Mouse (Mus musculus): ENCODE measurements around the gene Mllt11. TPM values are rescaled to one million over a fixed set of nuclear protein-coding genes. Genes with fewer than 3 reads are reported as not detected.

Mllt11 gene
- polyA plus RNA-seq, 1 experiment from 2014 or later, result 545 TPM

GRCm38 (mm10) chr3:95228148-95228893, 3.6 kb downstream of the Mllt11 start, which contains the start of gene Cdc42se1:
TSS of gene Cdc42se1 (plus strand) at chr3:95228732.
- DNase-seq (peak; percentile 97), ATAC-seq (ENCODE audit: low FRiP score, low TSS enrichment) (peak; percentile 89)
- peaks cover 44% of the 10 kb centered on the region for H3K4me1 ChIP-seq (ENCODE audit: control insufficient read depth, insufficient read depth, low read length)
- peak within 1 kb of the TSS; percentile 98 for H3K27ac ChIP-seq (replicated peaks; ENCODE audit: low read depth, low read length)
- no peaks in the 10 kb centered on the region for H3K9me3 ChIP-seq (ENCODE audit: control insufficient read depth, low read length)
- no peaks in the 10 kb centered on the region for H3K27me3 ChIP-seq (ENCODE audit: control insufficient read depth, insufficient read depth, low read length)
- peak within 1 kb of the TSS; percentile 92 for H3K9ac ChIP-seq (replicated peaks; ENCODE audit: low read length)
- H3K36me3 ChIP-seq (ENCODE audit: control insufficient read depth, insufficient read depth, low read length), result peaks cover 43% of the 10 kb centered on the region
- peak within 1 kb of the TSS; percentile 91 for H3K4me3 ChIP-seq (replicated peaks; ENCODE audit: low read depth, low read length)
- H3K4me2 ChIP-seq (ENCODE audit: low read length), result peak within 1 kb of the TSS; percentile 92
- 0% methylated on average over 64 of the region's 64 CpGs for WGBS

GRCm38 (mm10) chr3:95227214-95227613, 4.8 kb downstream of the Mllt11 start:
- no peaks in the 10 kb centered on the region for H3K9me3 ChIP-seq (ENCODE audit: control insufficient read depth, low read length)
- H3K27ac ChIP-seq (replicated peaks; ENCODE audit: low read depth, low read length), result peak overlapping the region; percentile 98
- no peaks in the 10 kb centered on the region for H3K27me3 ChIP-seq (ENCODE audit: control insufficient read depth, insufficient read depth, low read length)
- H3K36me3 ChIP-seq (ENCODE audit: control insufficient read depth, insufficient read depth, low read length), result peaks cover 42% of the 10 kb centered on the region
- peaks cover 44% of the 10 kb centered on the region for H3K4me1 ChIP-seq (ENCODE audit: control insufficient read depth, insufficient read depth, low read length)
- DNase-seq (peak; percentile 56), ATAC-seq (ENCODE audit: low FRiP score, low TSS enrichment) (no peak)
- peak overlapping the region; percentile 92 for H3K4me2 ChIP-seq (ENCODE audit: low read length)
- peak overlapping the region; percentile 92 for H3K9ac ChIP-seq (replicated peaks; ENCODE audit: low read length)
- WGBS, result 5% methylated on average over 1 of the region's 1 CpGs
- H3K4me3 ChIP-seq (replicated peaks; ENCODE audit: low read depth, low read length), result peak overlapping the region; percentile 91

- ATAC-seq (ENCODE audit: low FRiP score, low TSS enrichment), result no peak
- H3K27me3 ChIP-seq (ENCODE audit: control insufficient read depth, insufficient read depth, low read length), result no peaks in the 10 kb centered on the region
These were observed 7.7 kb downstream of the Mllt11 start for GRCm38 (mm10) chr3:95224295-95224694.

GRCm38 (mm10) chr3:95223041-95223440, 8.9 kb downstream of the Mllt11 start:
- no peak for DNase-seq
- H3K36me3 ChIP-seq (ENCODE audit: control insufficient read depth, insufficient read depth, low read length), result peaks cover 69% of the 10 kb centered on the region
- WGBS, result 96% methylated on average over 2 of the region's 2 CpGs

More at GRCm38 (mm10) chr3:95224295-95224694, 7.7 kb downstream of the Mllt11 start:
- no peak overlapping the region for H3K4me3 ChIP-seq (replicated peaks; ENCODE audit: low read depth, low read length)
- 19% methylated on average over 6 of the region's 6 CpGs for WGBS
- no peak overlapping the region for H3K27ac ChIP-seq (replicated peaks; ENCODE audit: low read depth, low read length)
- no peak overlapping the region for H3K9ac ChIP-seq (replicated peaks; ENCODE audit: low read length)
- H3K4me2 ChIP-seq (ENCODE audit: low read length), result peak overlapping the region; percentile 38
- no peaks in the 10 kb centered on the region for H3K9me3 ChIP-seq (ENCODE audit: control insufficient read depth, low read length)
- H3K36me3 ChIP-seq (ENCODE audit: control insufficient read depth, insufficient read depth, low read length), result peaks cover 59% of the 10 kb centered on the region
- peak; percentile 57 for DNase-seq
- peaks cover 28% of the 10 kb centered on the region for H3K4me1 ChIP-seq (ENCODE audit: control insufficient read depth, insufficient read depth, low read length)

GRCm38 (mm10) chr3:95218466-95219137, 13.4 kb downstream of the Mllt11 start:
- DNase-seq, result no peak
- Histone ChIP-seq H3K4me1 (ENCODE audit: control insufficient read depth, insufficient read depth, low read length) (peaks cover 13% of the 10 kb centered on the region; the same call in 1 of the 2 replicates), H3K4me3 (replicated peaks; ENCODE audit: low read depth, low read length) (peak overlapping the region; percentile 73), H3K4me2 (ENCODE audit: low read length) (peak overlapping the region; percentile 65), H3K27me3 (ENCODE audit: control insufficient read depth, insufficient read depth, low read length) (no peaks in the 10 kb centered on the region), H3K9ac (replicated peaks; ENCODE audit: low read length) (no peak overlapping the region; the same call in 1 of the 2 replicates), H3K9me3 (ENCODE audit: control insufficient read depth, low read length) (no peaks in the 10 kb centered on the region), H3K36me3 (ENCODE audit: control insufficient read depth, insufficient read depth, low read length) (peaks cover 58% of the 10 kb centered on the region), H3K27ac (replicated peaks; ENCODE audit: low read depth, low read length) (peak overlapping the region; percentile 96)
- ATAC-seq (ENCODE audit: low FRiP score, low TSS enrichment), result no peak
- 76% methylated on average over 6 of the region's 6 CpGs for WGBS

More at GRCm38 (mm10) chr3:95223041-95223440, 8.9 kb downstream of the Mllt11 start:
- Histone ChIP-seq H3K27me3 (ENCODE audit: control insufficient read depth, insufficient read depth, low read length) (no peaks in the 10 kb centered on the region), H3K9me3 (ENCODE audit: control insufficient read depth, low read length) (no peaks in the 10 kb centered on the region), H3K4me1 (ENCODE audit: control insufficient read depth, insufficient read depth, low read length) (peaks cover 31% of the 10 kb centered on the region), H3K27ac (replicated peaks; ENCODE audit: low read depth, low read length) (no peak overlapping the region), H3K4me3 (replicated peaks; ENCODE audit: low read depth, low read length) (no peak overlapping the region), H3K4me2 (ENCODE audit: low read length) (no peak overlapping the region), H3K9ac (replicated peaks; ENCODE audit: low read length) (no peak overlapping the region)
- no peak for ATAC-seq (ENCODE audit: low FRiP score, low TSS enrichment)

- H3K4me3 ChIP-seq (replicated peaks; ENCODE audit: low read depth, low read length), result peak within 1 kb of the TSS; percentile 73
- peak within 1 kb of the TSS; percentile 78 for H3K9ac ChIP-seq (replicated peaks; ENCODE audit: low read length)
- H3K36me3 ChIP-seq (ENCODE audit: control insufficient read depth, insufficient read depth, low read length), result peaks cover 47% of the 10 kb centered on the region
- peak; percentile 89 for ATAC-seq (ENCODE audit: low FRiP score, low TSS enrichment)
- peak; percentile 92 for DNase-seq
- H3K27ac ChIP-seq (replicated peaks; ENCODE audit: low read depth, low read length), result peak within 1 kb of the TSS; percentile 96
- H3K4me1 ChIP-seq (ENCODE audit: control insufficient read depth, insufficient read depth, low read length), result peaks cover 13% of the 10 kb centered on the region; the same call in 1 of the 2 replicates
- peak within 1 kb of the TSS; percentile 65 for H3K4me2 ChIP-seq (ENCODE audit: low read length)
- H3K27me3 ChIP-seq (ENCODE audit: control insufficient read depth, insufficient read depth, low read length), result no peaks in the 10 kb centered on the region
- under 1% methylated on average over 56 of the region's 56 CpGs for WGBS
- H3K9me3 ChIP-seq (ENCODE audit: control insufficient read depth, low read length), result no peaks in the 10 kb centered on the region
These were observed 14.5 kb downstream of the Mllt11 start, which contains the start of gene Gabpb2 for GRCm38 (mm10) chr3:95217255-95218134. TSS of gene Gabpb2 (minus strand) at chr3:95217916.

- H3K4me3 ChIP-seq (replicated peaks; ENCODE audit: low read depth, low read length), result peak overlapping the region; percentile 73
- DNase-seq, result no peak
- no peaks in the 10 kb centered on the region for H3K9me3 ChIP-seq (ENCODE audit: control insufficient read depth, low read length)
- peak overlapping the region; percentile 96 for H3K27ac ChIP-seq (replicated peaks; ENCODE audit: low read depth, low read length)
- no peak for ATAC-seq (ENCODE audit: low FRiP score, low TSS enrichment)
- peaks cover 43% of the 10 kb centered on the region for H3K36me3 ChIP-seq (ENCODE audit: control insufficient read depth, insufficient read depth, low read length)
- H3K4me1 ChIP-seq (ENCODE audit: control insufficient read depth, insufficient read depth, low read length), result peaks cover 13% of the 10 kb centered on the region; the same call in 1 of the 2 replicates
- WGBS, result 25% methylated on average over 4 of the region's 4 CpGs
- peak overlapping the region; percentile 65 for H3K4me2 ChIP-seq (ENCODE audit: low read length)
- no peaks in the 10 kb centered on the region for H3K27me3 ChIP-seq (ENCODE audit: control insufficient read depth, insufficient read depth, low read length)
- peak overlapping the region; percentile 78; the same call in 1 of the 2 replicates for H3K9ac ChIP-seq (replicated peaks; ENCODE audit: low read length)
These were observed 15.2 kb downstream of the Mllt11 start for GRCm38 (mm10) chr3:95216655-95217254.

GRCm38 (mm10) chr3:95213609-95213975, 18.4 kb downstream of the Mllt11 start:
- ATAC-seq (ENCODE audit: low FRiP score, low TSS enrichment), result no peak
- H3K9ac ChIP-seq (replicated peaks; ENCODE audit: low read length), result no peak overlapping the region
- H3K4me2 ChIP-seq (ENCODE audit: low read length), result no peak overlapping the region
- no peaks in the 10 kb centered on the region for H3K27me3 ChIP-seq (ENCODE audit: control insufficient read depth, insufficient read depth, low read length)
- peaks cover 13% of the 10 kb centered on the region; the same call in 1 of the 2 replicates for H3K4me1 ChIP-seq (ENCODE audit: control insufficient read depth, insufficient read depth, low read length)
- 94% methylated on average over 1 of the region's 1 CpGs for WGBS
- H3K27ac ChIP-seq (replicated peaks; ENCODE audit: low read depth, low read length), result no peak overlapping the region
- H3K9me3 ChIP-seq (ENCODE audit: control insufficient read depth, low read length), result no peaks in the 10 kb centered on the region
- H3K4me3 ChIP-seq (replicated peaks; ENCODE audit: low read depth, low read length), result no peak overlapping the region
- peaks cover 19% of the 10 kb centered on the region for H3K36me3 ChIP-seq (ENCODE audit: control insufficient read depth, insufficient read depth, low read length)
- DNase-seq, result no peak
